Mouse (Mus musculus): ENCODE measurements at regions not wholly inside any gene's neighbourhood (a gene's known extent, or its start where the extent isn't known, plus 50 kb on each side); places are given as distances from the start of the nearest gene placed in this dataset.

DNA sequence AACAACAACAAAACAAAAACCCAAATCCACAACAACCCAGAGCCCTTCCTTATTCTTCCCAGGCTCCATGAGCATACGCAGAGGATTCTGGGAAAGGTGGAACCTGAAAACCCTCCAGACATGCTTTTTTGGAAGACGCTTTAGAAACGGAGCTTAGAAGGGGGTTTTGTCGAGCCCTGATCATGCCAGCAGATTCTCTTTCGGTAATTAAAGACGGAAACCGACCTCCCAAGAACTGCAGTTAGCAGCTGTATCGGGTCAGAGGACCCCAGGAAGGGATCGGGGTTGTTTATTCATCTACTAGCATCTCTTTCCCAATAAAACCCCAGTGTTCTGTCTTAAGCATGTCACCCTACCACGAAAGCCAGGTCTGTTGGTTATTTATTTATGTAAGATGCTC, 298.1 kb downstream of the Slc4a3 start:
- dilution Hi-C loops (cut with MboI; ENCODE audit: extremely low pct_ligation_motif_present, extremely low pct_unique_long_range_greater_than_20kb, low sequenced_read_pairs), result no loop called here
- Histone ChIP-seq H3K36me3 (replicated peaks in 1 of 2; ENCODE audit: control insufficient read depth in 1 of 2, insufficient read depth in 1 of 2, low read length in 1 of 2) (no peaks in the 10 kb centered on the region), H3K27me3 (replicated peaks) (no peaks in the 10 kb centered on the region), H3K27ac (ENCODE audit: insufficient read depth, low read depth) (no peak overlapping the region), H3K4me3 (replicated peaks in 1 of 3; ENCODE audit: low read depth in 2 of 3, low read length in 2 of 3, poor library complexity in 1 of 3) (no peak overlapping the region), H3K79me2 (replicated peaks; ENCODE audit: control insufficient read depth, extremely low read depth, insufficient read depth, poor library complexity, severe bottlenecking) (no peaks in the 10 kb centered on the region), H3K9ac (ENCODE audit: insufficient read depth, low read depth) (no peak overlapping the region), H3K4me2 (ENCODE audit: insufficient read depth, low read depth, poor library complexity, severe bottlenecking) (no peak overlapping the region), H3K9me3 (replicated peaks; ENCODE audit: low read length) (no peaks in the 10 kb centered on the region), H3K4me1 (ENCODE audit: control insufficient read depth in 1 of 2, insufficient read depth in 2 of 2) (peaks cover 0 to 9% of the 10 kb centered on the region in 2 experiments; a peak in 1 of 4 replicates)
- no peak for DNase-seq (ENCODE audit: extremely low read depth)
- in situ Hi-C loops (cut with MboI; ENCODE audit: low pct_ligation_motif_present, low pct_unique_long_range_greater_than_20kb, low sequenced_read_pairs), result no loop called here
- TF ChIP-seq ZNF384 (IDR thresholded peaks at IDR 0.05; ENCODE audit: low read depth, low read length) (no peak), MAX (IDR thresholded peaks at IDR 0.05; ENCODE audit: low read length) (no peak), ZC3H11A (IDR thresholded peaks at IDR 0.05; ENCODE audit: low read depth, low read length) (no peak), CHD2 (IDR thresholded peaks at IDR 0.05; ENCODE audit: low read length) (no peak), UBTF (IDR thresholded peaks at IDR 0.05; ENCODE audit: low read depth, low read length) (no peak), JUND (conservative IDR thresholded peaks at IDR 0.05; ENCODE audit: low read depth, low read length) (no peak), ELF1 (IDR thresholded peaks at IDR 0.05; ENCODE audit: low read depth, low read length) (no peak), BHLHE40 (IDR thresholded peaks at IDR 0.05; ENCODE audit: low read depth, low read length) (no peak), TBP (conservative IDR thresholded peaks at IDR 0.05; ENCODE audit: low read depth, low read length) (no peak), POLR2AphosphoS2 (IDR thresholded peaks at IDR 0.05; ENCODE audit: low read depth, low read length) (no peak), JUN (IDR thresholded peaks at IDR 0.05; ENCODE audit: insufficient read depth, low read depth, low read length) (no peak)

DNA sequence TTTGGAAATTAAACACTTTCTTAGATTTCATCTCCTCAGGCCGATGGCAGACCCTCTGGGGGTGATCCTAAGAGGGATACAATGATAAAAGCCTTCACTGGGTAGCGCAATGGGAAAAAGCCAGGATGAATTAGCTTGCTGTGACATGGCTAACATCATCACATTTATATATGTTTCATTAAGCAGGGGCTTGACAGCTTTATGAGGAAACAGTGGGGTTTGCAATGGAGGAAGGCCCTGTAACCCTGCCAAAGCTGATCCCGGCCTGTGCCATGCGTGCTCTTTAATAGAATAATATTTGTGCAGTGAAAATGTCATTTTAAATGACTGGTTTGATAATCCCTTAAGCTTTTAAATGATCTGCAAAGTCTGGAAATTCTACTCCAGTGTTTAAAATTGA, 298.5 kb downstream of the Slc4a3 start:
- H3K9ac ChIP-seq (ENCODE audit: insufficient read depth, low read depth), result no peak overlapping the region
- H3K4me2 ChIP-seq (ENCODE audit: insufficient read depth, low read depth, poor library complexity, severe bottlenecking), result no peak overlapping the region
- no peaks in the 10 kb centered on the region for H3K36me3 ChIP-seq (replicated peaks in 1 of 2; ENCODE audit: control insufficient read depth in 1 of 2, insufficient read depth in 1 of 2, low read length in 1 of 2)
- DNase-seq (ENCODE audit: extremely low read depth), result no peak
- H3K27me3 ChIP-seq (replicated peaks), result no peaks in the 10 kb centered on the region
- dilution Hi-C loops (cut with MboI; ENCODE audit: extremely low pct_ligation_motif_present, extremely low pct_unique_long_range_greater_than_20kb, low sequenced_read_pairs), result no loop called here
- no peaks in the 10 kb centered on the region for H3K79me2 ChIP-seq (replicated peaks; ENCODE audit: control insufficient read depth, extremely low read depth, insufficient read depth, poor library complexity, severe bottlenecking)
- H3K9me3 ChIP-seq (replicated peaks; ENCODE audit: low read length), result no peaks in the 10 kb centered on the region
- no peak overlapping the region for H3K4me3 ChIP-seq (replicated peaks in 1 of 3; ENCODE audit: low read depth in 2 of 3, low read length in 2 of 3, poor library complexity in 1 of 3)
- TF ChIP-seq SMC3 (IDR thresholded peaks at IDR 0.05; ENCODE audit: low read depth, low read length) (no peak), CHD1 (IDR thresholded peaks at IDR 0.05; ENCODE audit: low read depth, low read length) (no peak), UBTF (IDR thresholded peaks at IDR 0.05; ENCODE audit: low read depth, low read length) (no peak), MAX (IDR thresholded peaks at IDR 0.05; ENCODE audit: low read length) (no peak), ZNF384 (IDR thresholded peaks at IDR 0.05; ENCODE audit: low read depth, low read length) (no peak), ETS1 (conservative IDR thresholded peaks at IDR 0.05; ENCODE audit: low read depth, low read length) (no peak), USF2 (conservative IDR thresholded peaks at IDR 0.05; ENCODE audit: low read depth, low read length) (no peak), RCOR1 (conservative IDR thresholded peaks at IDR 0.05; ENCODE audit: low read depth, low read length) (no peak), E2F4 (IDR thresholded peaks at IDR 0.05; ENCODE audit: insufficient replicate concordance, low read depth, low read length) (no peak), POLR2AphosphoS2 (IDR thresholded peaks at IDR 0.05; ENCODE audit: low read depth, low read length) (no peak), PAX5 (IDR thresholded peaks at IDR 0.05; ENCODE audit: low read length) (no peak), EP300 (IDR thresholded peaks at IDR 0.05; ENCODE audit: low read length) (no peak)
- no peak overlapping the region for H3K27ac ChIP-seq (ENCODE audit: insufficient read depth, low read depth)
- H3K4me1 ChIP-seq (ENCODE audit: control insufficient read depth in 1 of 2, insufficient read depth in 2 of 2), result peaks cover 0 to 9% of the 10 kb centered on the region in 2 experiments; a peak in 1 of 4 replicates
- in situ Hi-C loops (cut with MboI; ENCODE audit: low pct_ligation_motif_present, low pct_unique_long_range_greater_than_20kb, low sequenced_read_pairs), result no loop called here

Measured in CH12.LX (cell line).